26 mouse cellular contexts compared by ENCODE assay signal in genomic region chr11:120709551-120709950, GRCm38 (mm10). TPM values are rescaled to one million over a fixed set of nuclear protein-coding genes. Genes with fewer than 3 reads are reported as not detected.
A peak's percentile ranks its signal among the peaks of the same experiment; 100 is the strongest.
DNase-seq lines count a peak whose midpoint lies in the region; ATAC-seq lines count a peak whose summit lies in the region.
"Had no signal": no experiment of that assay in that cellular context is flagged by ENCODE, and none has a peak within 500 bp of the region (broad histone marks: within the 10 kb centered on the region; RNA-seq: fewer than 3 reads in every experiment).

No protein-coding gene starts in this region.

- intact Hi-C loops in left cerebral cortex, postnatal 14 days (cut with DNase I), result no loop called here

- H3K27ac ChIP-seq in kidney, embryonic 15.5 days, result 0 out of 2 replicates have a peak overlapping the region, but pooled peaks have one; percentile 27
- peak overlapping the region; percentile 89; the same call in 1 of the 2 replicates for H3K27ac ChIP-seq in limb, embryonic 10.5 days
- peak overlapping the region; percentile 61 for H3K27ac ChIP-seq in stomach, embryonic 16.5 days (ENCODE audit: low read length)
- H3K27ac ChIP-seq: forebrain, embryonic 13.5 days; gastrocnemius, adult 2 months; liver, embryonic 13.5 days; midbrain, embryonic 13.5 days had no signal

- 63% methylated on average over 2 of the region's 2 CpGs for WGBS in kidney, embryonic 15.5 days
- WGBS in limb, embryonic 10.5 days, result 78% methylated on average over 2 of the region's 2 CpGs
- 73% methylated on average over 2 of the region's 2 CpGs for WGBS in stomach, embryonic 16.5 days

- H3K27me3 ChIP-seq in kidney, embryonic 15.5 days, result no peaks in the 10 kb centered on the region
- H3K27me3 ChIP-seq in limb, embryonic 10.5 days (ENCODE audit: low read depth, poor library complexity, severe bottlenecking), result no peaks in the 10 kb centered on the region
- H3K27me3 ChIP-seq in stomach, embryonic 16.5 days (ENCODE audit: control insufficient read depth, insufficient read depth, low read length), result no peaks in the 10 kb centered on the region
- H3K27me3 ChIP-seq: embryonic facial prominence, embryonic 12.5 days; forebrain, embryonic 13.5 days; liver, embryonic 13.5 days; midbrain, embryonic 13.5 days had no signal

- DNase-seq in kidney, postnatal 10 days, result no peak
- peak; percentile 37 for DNase-seq in lung, postnatal 36 days
- no peak for DNase-seq in lung, postnatal 25 days (ENCODE audit: low spot score)
- no peak for DNase-seq in limb, embryonic 10.5 days (ENCODE audit: low spot score)
- DNase-seq in embryo, embryonic 10 days (ENCODE audit: low spot score), result no peak
- DNase-seq in left cerebral cortex, postnatal 14 days (ENCODE audit: low spot score in 2 of 2), result no peak
- DNase-seq: adrenal gland, adult 2 months; cerebellum, adult 11-12 months; cerebellum, postnatal 10 days; gastrocnemius, adult 2 months; kidney, adult 18-20 months; layer of hippocampus, adult 9-11 months; liver, embryonic 13.5 days; lung, embryonic 14.5 days; thymus, adult 2 months had no signal

- peaks cover 87% of the 10 kb centered on the region for H3K4me1 ChIP-seq in kidney, embryonic 15.5 days
- H3K4me1 ChIP-seq in limb, embryonic 10.5 days, result peaks cover 97% of the 10 kb centered on the region
- peaks cover 39% of the 10 kb centered on the region for H3K4me1 ChIP-seq in stomach, embryonic 16.5 days (ENCODE audit: control insufficient read depth, insufficient read depth, low read length)

- no peak overlapping the region for H3K4me2 ChIP-seq in kidney, embryonic 15.5 days
- H3K4me2 ChIP-seq in stomach, embryonic 16.5 days (ENCODE audit: low read depth, low read length), result no peak overlapping the region
- H3K4me2 ChIP-seq: embryonic facial prominence, embryonic 12.5 days; forebrain, embryonic 13.5 days; liver, embryonic 13.5 days; lung, embryonic 14.5 days; midbrain, embryonic 13.5 days had no signal

- peaks cover 28% of the 10 kb centered on the region for H3K36me3 ChIP-seq in kidney, embryonic 15.5 days
- H3K36me3 ChIP-seq in limb, embryonic 10.5 days, result peaks cover 38% of the 10 kb centered on the region
- H3K36me3 ChIP-seq in stomach, embryonic 16.5 days (ENCODE audit: control insufficient read depth, insufficient read depth, low read length), result no peaks in the 10 kb centered on the region

- no peak overlapping the region for H3K4me3 ChIP-seq in kidney, embryonic 15.5 days (replicated peaks)
- no peak overlapping the region for H3K4me3 ChIP-seq in limb, embryonic 10.5 days
- H3K4me3 ChIP-seq in stomach, embryonic 16.5 days (replicated peaks; ENCODE audit: low read length), result no peak overlapping the region
- H3K4me3 ChIP-seq: embryonic facial prominence, embryonic 12.5 days; erythroblast, embryonic 14.5 days; forebrain, embryonic 13.5 days; gastrocnemius, adult 2 months; liver, embryonic 13.5 days; midbrain, embryonic 13.5 days had no signal

- H3K9me3 ChIP-seq in kidney, embryonic 15.5 days (replicated peaks), result no peaks in the 10 kb centered on the region
- no peaks in the 10 kb centered on the region for H3K9me3 ChIP-seq in limb, embryonic 10.5 days (replicated peaks)
- H3K9me3 ChIP-seq in stomach, embryonic 16.5 days (replicated peaks; ENCODE audit: control insufficient read depth, low read length), result no peaks in the 10 kb centered on the region
- H3K9me3 ChIP-seq: embryonic facial prominence, embryonic 12.5 days; forebrain, embryonic 13.5 days; liver, embryonic 13.5 days; midbrain, embryonic 13.5 days had no signal

- H3K9ac ChIP-seq in kidney, embryonic 15.5 days, result no peak overlapping the region
- no peak overlapping the region; the same call in 1 of the 2 replicates for H3K9ac ChIP-seq in stomach, embryonic 16.5 days (ENCODE audit: low read length)
- H3K9ac ChIP-seq: embryonic facial prominence, embryonic 12.5 days; forebrain, embryonic 13.5 days; liver, embryonic 13.5 days; lung, embryonic 14.5 days; midbrain, embryonic 13.5 days had no signal

- no peak for ATAC-seq in kidney, embryonic 15.5 days (replicated peaks; ENCODE audit: low FRiP score)
- ATAC-seq in stomach, embryonic 16.5 days (ENCODE audit: insufficient read depth, low FRiP score), result no peak
- ATAC-seq: forebrain, embryonic 13.5 days; hindbrain, embryonic 16.5 days; midbrain, embryonic 13.5 days had no signal

RNA-seq across cellular contexts. Expression of gene Cenpx, which starts 4.0 kb away (rescaled TPM):
- 164 and 176 TPM in 2 replicates for polyA plus RNA-seq in kidney, embryonic 15.5 days (2015; fragmentation: Nextera tagmentation; extraction: Ambion mirVana)
- 122 and 123 TPM in 2 replicates for polyA plus RNA-seq in limb, embryonic 10.5 days (2016; fragmentation: Nextera tagmentation; extraction: Ambion mirVana)
- 138 and 153 TPM in 2 replicates for polyA plus RNA-seq in stomach, embryonic 16.5 days (2015; fragmentation: Nextera tagmentation; extraction: Ambion mirVana)
- 10 to 100 TPM; 26.8 to 30.2 TPM for total RNA-seq in left cerebral cortex, postnatal 14 days (2021)

RNA-seq across cellular contexts. Expression of gene Lrrc45, which starts 4.2 kb away (rescaled TPM):
- 52.9 and 66.0 TPM in 2 replicates for polyA plus RNA-seq in kidney, embryonic 15.5 days (2015; fragmentation: Nextera tagmentation; extraction: Ambion mirVana)
- polyA plus RNA-seq in limb, embryonic 10.5 days (2016; fragmentation: Nextera tagmentation; extraction: Ambion mirVana), result 52.8 and 60.8 TPM in 2 replicates
- 59.1 and 62.9 TPM in 2 replicates for polyA plus RNA-seq in stomach, embryonic 16.5 days (2015; fragmentation: Nextera tagmentation; extraction: Ambion mirVana)
- total RNA-seq in left cerebral cortex, postnatal 14 days (2021), result 10 to 100 TPM; 57.2 to 60.1 TPM

RNA-seq across cellular contexts. Expression of gene Rac3, which starts 11.7 kb away (rescaled TPM):
- polyA plus RNA-seq in kidney, embryonic 15.5 days (2015; fragmentation: Nextera tagmentation; extraction: Ambion mirVana), result 27.6 and 31.0 TPM in 2 replicates
- 25.4 and 28.8 TPM in 2 replicates for polyA plus RNA-seq in limb, embryonic 10.5 days (2016; fragmentation: Nextera tagmentation; extraction: Ambion mirVana)
- 34.6 and 35.3 TPM in 2 replicates for polyA plus RNA-seq in stomach, embryonic 16.5 days (2015; fragmentation: Nextera tagmentation; extraction: Ambion mirVana)
- 10 to 100 TPM; 92.2 to 99.5 TPM for total RNA-seq in left cerebral cortex, postnatal 14 days (2021)
- total RNA-seq: hematopoietic stem cell, adult 5-6 weeks; neutrophil, adult 5-6 weeks had no signal

RNA-seq across cellular contexts. Expression of gene Dcxr, which starts 17.5 kb away (rescaled TPM):
- 31.9 and 32.1 TPM in 2 replicates for polyA plus RNA-seq in kidney, embryonic 15.5 days (2015; fragmentation: Nextera tagmentation; extraction: Ambion mirVana)
- polyA plus RNA-seq in limb, embryonic 10.5 days (2016; fragmentation: Nextera tagmentation; extraction: Ambion mirVana), result 14.0 and 15.9 TPM in 2 replicates
- polyA plus RNA-seq in stomach, embryonic 16.5 days (2015; fragmentation: Nextera tagmentation; extraction: Ambion mirVana), result 43.0 and 46.0 TPM in 2 replicates
- 1 to 10 TPM; 5.7 to 7.8 TPM for total RNA-seq in left cerebral cortex, postnatal 14 days (2021)

RNA-seq across cellular contexts. Expression of gene Cbr2, which starts 22.4 kb away (rescaled TPM):
- 2.4 and 3.4 TPM in 2 replicates for polyA plus RNA-seq in kidney, embryonic 15.5 days (2015; fragmentation: Nextera tagmentation; extraction: Ambion mirVana)
- polyA plus RNA-seq in limb, embryonic 10.5 days (2016; fragmentation: Nextera tagmentation; extraction: Ambion mirVana), result 15.2 and 16.3 TPM in 2 replicates
- polyA plus RNA-seq in stomach, embryonic 16.5 days (2015; fragmentation: Nextera tagmentation; extraction: Ambion mirVana), result 112 and 150 TPM in 2 replicates
- 1 to 10 TPM; 1.5 to 3.0 TPM for total RNA-seq in left cerebral cortex, postnatal 14 days (2021)
- total RNA-seq: hematopoietic stem cell, adult 5-6 weeks; MEL; monocyte, adult 5-6 weeks had no signal
- polyA plus RNA-seq: erythroblast, embryonic 14.5 days; forebrain, embryonic 13.5 days had no signal

Comparison
In these comparisons a context has a peak if more than half of its experiments do, and no peak if none do; other contexts are left out.
1. H3K27ac ChIP-seq: peak in every context shown above with its lines; median percentile 89 in limb, embryonic 10.5 days; 61 in stomach, embryonic 16.5 days; 27 in kidney, embryonic 15.5 days.